Mouse (Mus musculus): ENCODE results near the gene Csnk1d. TPM values are rescaled to one million over a fixed set of nuclear protein-coding genes. Genes with fewer than 3 reads are reported as not detected.

Csnk1d gene
- total RNA-seq (2021), result 10 to 100 TPM; 45.8 to 52.6 TPM
- long read RNA-seq, experiment 1, transcript Csnk1d-202 (10 exons, 3,500 nt), result major isoform, 10 of 128 reads
- long read RNA-seq, experiment 1, transcript Csnk1d-201 (9 exons, 3,675 nt), result major isoform, 10 of 128 reads
- long read RNA-seq, experiment 1, partial matches to known transcripts, result 1 of 128 reads
- long read RNA-seq, experiment 1, other reads (novel, unspliced or antisense), result 107 of 128 reads
- long read RNA-seq, experiment 2, transcript Csnk1d-201 (9 exons, 3,675 nt), result major isoform, 34 of 119 reads
- long read RNA-seq, experiment 2, transcript Csnk1d-202 (10 exons, 3,500 nt), result minor isoform, 18 of 119 reads
- long read RNA-seq, experiment 2, partial matches to known transcripts, result 2 of 119 reads
- long read RNA-seq, experiment 2, other reads (novel, unspliced or antisense), result 65 of 119 reads

DNA sequence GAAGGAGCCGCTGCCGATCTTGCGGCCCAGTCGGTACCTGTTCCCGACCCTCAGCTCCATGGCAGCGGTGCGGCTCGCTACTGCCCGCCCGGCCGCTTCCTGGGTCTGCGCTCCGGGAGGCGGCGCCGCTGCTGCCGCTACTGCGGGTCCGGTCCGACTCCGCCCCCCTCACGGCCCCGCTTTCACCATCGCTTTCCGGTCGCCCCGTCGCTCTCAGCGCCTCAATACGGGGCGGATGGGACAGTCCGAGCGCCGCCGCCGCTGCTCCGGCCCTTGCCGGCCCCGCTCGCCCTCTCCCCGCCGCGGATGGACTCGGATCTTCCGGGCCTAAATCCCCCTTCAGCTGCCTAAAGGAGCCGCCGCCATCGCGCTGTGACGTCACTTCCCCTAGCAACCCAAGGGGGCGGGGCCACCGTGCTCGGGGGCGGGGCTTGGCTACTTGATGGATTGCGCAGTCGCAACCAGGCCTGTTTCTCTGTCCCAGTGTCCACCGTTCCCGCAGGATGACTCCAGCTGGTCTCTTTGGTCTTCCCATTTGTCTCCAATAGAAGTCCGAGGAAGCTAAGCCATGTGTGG is at the start of gene Csnk1d:
Gene Csnk1d, minus strand, starts transcription at position 380 of the 576 bp plus-strand sequence.
- peak; percentile 97 for DNase-seq

DNA sequence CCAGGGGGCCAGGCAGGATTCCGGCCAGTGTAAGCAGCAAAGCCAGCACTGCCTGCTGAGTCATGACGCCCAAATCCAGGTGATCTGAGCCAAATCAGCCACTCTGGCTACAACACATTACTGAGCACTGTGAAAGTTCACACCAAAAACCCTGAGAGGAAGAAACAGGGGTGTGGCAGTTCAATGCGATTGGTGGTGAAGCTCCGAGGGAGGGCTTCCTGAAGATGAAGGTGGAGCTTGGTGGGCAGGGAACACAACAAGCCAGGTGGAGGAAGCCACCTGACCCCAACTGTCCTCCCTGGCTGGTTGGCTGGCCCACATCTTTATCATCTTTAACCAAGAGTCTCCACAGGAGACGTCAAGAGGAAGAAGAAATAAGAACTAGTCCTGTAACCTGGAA is 48.2 kb upstream of the Csnk1d start, which contains the start of gene Cd7:
Gene Cd7, minus strand, starts transcription at position 117 of the 400 bp plus-strand sequence.
- DNase-seq, result no peak

DNA sequence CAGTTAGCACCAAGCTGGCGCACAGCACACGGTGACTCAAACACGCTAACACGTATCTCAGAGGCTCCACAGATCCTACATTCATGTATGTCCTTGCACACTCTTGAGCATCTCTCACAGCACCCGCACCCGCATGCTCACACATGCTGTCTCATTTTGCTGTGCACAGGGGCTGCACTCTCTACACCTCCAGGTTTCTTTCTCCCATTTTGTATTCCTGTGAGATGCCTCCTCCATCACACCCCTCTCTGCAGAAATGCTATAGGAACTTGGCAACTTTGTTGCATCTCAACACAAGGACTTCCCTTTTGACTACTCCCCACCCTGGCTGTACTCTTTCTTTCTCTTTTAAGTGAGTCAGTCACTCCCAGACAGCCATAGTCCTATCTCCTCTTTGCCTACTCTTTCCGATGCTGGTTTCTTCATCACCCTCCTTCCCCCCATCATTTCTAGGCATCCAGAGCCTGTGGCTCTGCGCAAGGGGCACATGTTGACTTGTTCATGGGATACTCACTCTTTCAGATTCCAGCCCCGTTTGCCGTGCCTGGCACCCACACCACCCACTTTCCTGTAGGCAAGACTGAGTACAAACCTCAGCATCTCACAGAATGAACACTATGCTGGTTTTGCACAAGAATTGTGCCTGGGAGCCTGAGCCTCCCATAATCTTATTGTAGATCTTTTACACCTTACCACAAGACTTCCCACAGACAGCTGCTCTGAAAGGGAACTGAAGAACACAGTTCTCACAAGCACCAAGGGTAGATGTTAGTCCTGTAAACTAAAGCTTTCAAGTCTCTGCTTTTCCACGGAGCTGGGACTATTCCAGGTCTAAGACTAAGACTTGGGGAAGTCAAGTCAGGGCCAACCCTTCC is 47.5 kb upstream of the Csnk1d start:
- DNase-seq, result no peak

GRCm38 (mm10) chr11:121033118-121033517 is 42.0 kb upstream of the Csnk1d start:
- no peak for DNase-seq

DNA sequence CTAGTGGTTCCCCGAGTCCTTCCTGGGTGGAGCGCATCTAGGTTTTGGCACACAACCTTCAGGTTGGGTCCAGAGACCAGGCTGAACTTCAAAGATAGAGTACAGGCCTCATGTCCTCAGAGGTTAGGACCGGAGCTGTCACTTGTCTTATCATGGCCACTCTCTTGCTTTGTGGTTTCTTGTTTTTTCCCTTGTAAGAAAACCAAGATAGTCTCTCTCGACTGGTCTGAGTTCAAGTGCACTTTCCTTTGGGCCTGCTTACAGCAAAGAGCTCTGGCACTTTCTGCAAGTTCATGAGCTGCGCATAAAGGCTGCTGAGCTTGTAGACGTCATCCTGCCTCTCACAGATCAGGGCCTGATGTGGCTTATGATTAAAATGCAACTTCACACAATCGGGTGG is 36.1 kb upstream of the Csnk1d start:
- no peak for DNase-seq

DNA sequence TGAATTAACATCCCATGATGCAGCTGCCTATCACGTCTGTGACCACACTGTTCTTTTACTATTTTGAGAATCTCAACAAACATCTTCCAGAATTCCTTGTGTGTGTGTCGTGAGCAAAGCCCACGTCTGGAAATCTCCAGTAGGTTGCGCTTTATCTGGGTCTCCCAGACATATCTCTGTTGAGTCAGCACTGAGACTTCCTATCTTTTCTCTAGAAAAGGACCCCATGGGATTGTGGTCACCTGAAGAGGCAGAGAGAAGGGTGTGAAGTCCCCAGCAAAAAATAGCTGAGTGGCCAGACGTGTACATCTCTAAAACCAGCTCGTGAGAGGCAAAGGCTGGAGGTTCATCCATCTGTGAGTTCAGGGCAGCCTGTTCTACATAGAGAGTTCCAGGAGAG is 33.0 kb upstream of the Csnk1d start:
- no peak for DNase-seq

DNA sequence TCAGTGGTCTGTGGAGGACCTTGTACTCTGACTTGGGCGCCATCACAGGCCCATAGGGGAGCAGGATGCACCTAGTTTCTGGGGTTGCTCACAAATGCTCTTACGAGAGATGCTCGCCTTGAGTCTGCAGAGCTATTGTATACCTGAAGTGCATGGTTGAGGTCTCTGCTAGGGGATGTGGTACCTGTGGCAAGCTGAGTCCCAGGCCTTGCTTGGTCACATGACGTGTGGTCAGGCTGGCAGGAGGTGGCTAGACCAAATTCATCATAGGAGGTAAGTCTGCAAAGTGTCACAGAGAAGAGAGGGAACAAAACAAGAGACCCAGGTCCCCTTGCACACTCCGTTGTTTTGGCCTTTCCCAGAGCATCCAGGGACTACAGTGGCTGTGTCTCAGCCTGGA is 28.4 kb upstream of the Csnk1d start:
- DNase-seq, result no peak

- DNase-seq, result peak; percentile 46
Observed at GRCm38 (mm10) chr11:121017703-121018102, 26.6 kb upstream of the Csnk1d start.

DNA sequence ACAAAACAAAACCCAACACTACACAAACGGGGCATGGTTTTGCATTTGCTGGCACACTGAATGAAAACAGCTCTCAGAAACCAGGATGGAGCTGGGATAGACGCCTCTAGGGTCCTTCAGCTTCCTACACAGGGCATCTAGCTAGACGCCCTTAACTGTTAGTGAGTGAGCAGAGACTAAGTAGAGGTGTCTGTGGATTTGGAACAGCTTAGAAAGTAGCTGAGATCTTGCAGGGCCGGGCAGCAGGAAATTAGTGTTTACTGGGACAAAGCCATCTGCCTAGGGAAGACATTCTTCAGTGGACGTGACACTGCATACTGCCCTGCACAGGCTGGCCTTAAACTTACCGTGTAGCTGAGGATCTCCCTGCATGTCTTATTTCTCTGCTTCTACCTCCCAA is 24.3 kb upstream of the Csnk1d start:
- DNase-seq, result no peak

DNA sequence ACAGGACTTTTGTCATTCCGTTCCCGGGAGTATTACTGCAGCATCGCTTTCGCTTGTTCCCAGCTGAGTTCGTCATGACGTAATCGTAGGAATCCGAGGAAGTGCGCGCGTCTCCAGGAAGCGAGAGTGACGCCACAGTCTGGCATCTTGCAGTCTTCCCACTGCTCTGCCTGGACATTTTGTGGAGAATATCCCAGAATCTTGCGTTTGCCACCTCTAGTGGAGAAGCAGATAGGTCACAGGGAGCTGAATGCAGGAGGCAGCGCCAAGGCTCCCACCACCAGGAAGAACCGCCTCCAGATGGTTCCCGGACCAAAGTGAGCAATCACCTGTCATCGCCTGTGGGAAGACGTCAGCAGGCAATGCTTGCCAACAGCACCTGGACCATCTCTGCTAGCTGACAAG is 23.8 kb upstream of the Csnk1d start:
- peak; percentile 13 for DNase-seq

DNA sequence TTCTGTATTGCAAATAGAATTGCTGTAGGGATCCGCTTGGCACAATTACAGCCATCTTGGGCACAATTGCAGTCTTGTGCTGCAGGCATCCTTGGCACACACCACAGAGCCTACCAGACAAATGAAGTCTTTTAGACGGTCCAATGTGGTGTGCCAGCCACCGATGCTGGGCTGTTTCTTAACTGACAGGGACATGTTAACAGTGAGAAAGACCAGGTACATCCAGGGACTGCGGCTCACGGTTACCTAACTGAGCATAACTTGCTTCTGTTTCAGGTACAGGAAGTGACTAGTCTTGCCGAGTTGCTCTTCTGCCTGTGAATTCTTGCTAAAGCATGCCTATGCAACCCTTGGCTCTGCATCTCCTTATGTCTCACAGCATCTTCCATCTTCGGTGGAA is 22.5 kb upstream of the Csnk1d start:
- no peak for DNase-seq

- no peak for DNase-seq
Observed at GRCm38 (mm10) chr11:121010044-121010755, 19.1 kb upstream of the Csnk1d start.

GRCm38 (mm10) chr11:121006184-121006583 is 15.1 kb upstream of the Csnk1d start:
- no peak for DNase-seq

GRCm38 (mm10) chr11:121004281-121004680 is 13.2 kb upstream of the Csnk1d start:
- no peak for DNase-seq

DNA sequence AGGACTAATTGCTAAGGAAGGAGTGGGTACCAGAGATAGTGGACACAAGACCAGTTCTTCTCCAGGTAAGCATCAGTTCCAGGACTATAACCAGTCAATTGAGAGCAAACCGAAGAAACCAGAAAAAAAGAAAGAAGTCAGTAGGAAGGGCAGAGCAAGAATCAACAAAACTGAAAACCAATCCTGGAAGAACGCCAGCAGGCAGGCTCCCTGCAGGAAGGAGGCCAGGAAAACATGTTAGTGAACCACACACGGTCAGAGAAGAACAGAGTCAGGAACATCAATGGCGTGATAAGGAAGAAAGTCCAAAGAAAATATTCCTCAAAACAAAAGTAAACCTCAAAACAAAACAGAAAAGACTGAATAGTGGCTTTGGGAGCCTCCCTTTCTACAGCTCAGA is 10.8 kb upstream of the Csnk1d start:
- no peak for DNase-seq

GRCm38 (mm10) chr11:120994741-120995140 is 3.6 kb upstream of the Csnk1d start:
- DNase-seq, result no peak

- DNase-seq, result no peak
Observed at GRCm38 (mm10) chr11:120993586-120993985, 2.5 kb upstream of the Csnk1d start.

DNA sequence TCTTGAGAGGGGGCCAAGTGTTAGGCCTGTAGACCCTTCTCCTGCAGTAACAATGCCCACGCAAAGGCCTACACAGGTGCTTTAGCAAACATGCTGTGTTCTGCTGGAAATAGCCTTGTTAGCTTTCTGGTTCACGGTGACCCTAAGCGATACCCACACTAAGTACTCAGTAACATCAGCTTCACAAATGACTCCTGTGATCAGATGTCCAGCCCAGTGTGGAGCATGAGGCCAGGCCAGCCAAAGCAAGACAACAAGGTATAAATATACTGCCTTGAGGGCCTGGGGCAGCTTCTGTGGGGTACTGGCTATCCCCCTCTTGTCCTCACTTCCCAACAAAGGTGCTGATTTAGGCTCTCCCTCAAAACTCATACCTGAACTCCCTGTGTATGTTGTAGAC is 1.9 kb upstream of the Csnk1d start:
- no peak for DNase-seq

GRCm38 (mm10) chr11:120991791-120992190 is 661 bp upstream of the Csnk1d start:
- DNase-seq, result peak; percentile 51

GRCm38 (mm10) chr11:120990126-120990781 is 876 bp downstream of the Csnk1d start:
- peak; percentile 72 for DNase-seq

DNA sequence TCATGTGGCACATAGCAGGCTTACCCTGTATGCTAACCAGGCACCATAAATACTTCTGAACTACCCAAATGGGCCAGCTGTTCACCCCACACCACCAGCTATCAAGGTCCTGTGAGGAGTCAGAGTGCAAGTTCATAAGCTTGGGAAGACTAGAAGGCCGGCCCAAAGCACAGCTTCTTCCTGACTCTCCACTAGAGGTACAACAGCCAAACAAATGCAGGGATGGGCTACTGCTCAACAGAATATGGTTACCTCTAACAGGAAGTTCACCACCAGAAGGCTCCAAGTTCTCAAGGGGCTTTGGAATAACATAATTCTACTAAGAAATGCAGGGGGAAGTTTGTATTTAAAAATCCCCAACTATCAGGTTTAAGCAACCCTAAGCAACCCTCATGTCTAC is 1.6 kb downstream of the Csnk1d start:
- DNase-seq, result no peak

- no peak for DNase-seq
Observed at GRCm38 (mm10) chr11:120988410-120988809, 2.7 kb downstream of the Csnk1d start.

Data from gastrocnemius, postnatal 25 days (tissue).